Mouse (Mus musculus) splenic B cell, adult 2 months (primary cell): ENCODE measurements around the gene Ddx49.

Experiments used
- DNase-seq: peaks from one replicate; pipeline ENCODE4 v3.0.0-alpha.2; 2011; ENCODE audit warnings: low read depth, low spot score
- H3K27me3 ChIP-seq: 2 replicates; pipeline ENCODE4 v1.6.1; 2012; ENCODE audit warnings: mild to moderate bottlenecking, low read length, moderate library complexity, mixed read lengths; ENCODE audit not compliant: control insufficient read depth, poor library complexity, insufficient read depth, severe bottlenecking
- H3K36me3 ChIP-seq: 2 replicates; pipeline ENCODE4 v1.6.1; 2012; ENCODE audit warnings: mild to moderate bottlenecking, low read length, moderate library complexity, mixed read lengths; ENCODE audit not compliant: control insufficient read depth, poor library complexity, insufficient read depth, severe bottlenecking

Gene Ddx49

GRCm38 (mm10) chr8:70302358-70302890 lies at the start of gene Ddx49, which contains the start of gene Cope:
Ddx49 (minus strand) TSS chr8:70302489.
Cope (plus strand) TSS chr8:70302518.
- peak; percentile 93 for DNase-seq
- peaks cover 2% of the 10 kb centered on the region; the same call in 1 of the 2 replicates for H3K36me3 ChIP-seq
- no peaks in the 10 kb centered on the region for H3K27me3 ChIP-seq

GRCm38 (mm10) chr8:70352000-70352384 lies 49.7 kb upstream of the Ddx49 start:
- no peaks in the 10 kb centered on the region for H3K27me3 ChIP-seq
- H3K36me3 ChIP-seq: no peaks in the 10 kb centered on the region; the same call in 1 of the 2 replicates
- no peak for DNase-seq

GRCm38 (mm10) chr8:70351035-70351999 lies 49.0 kb upstream of the Ddx49 start:
- Histone ChIP-seq H3K36me3 (no peaks in the 10 kb centered on the region; the same call in 1 of the 2 replicates), H3K27me3 (no peaks in the 10 kb centered on the region)
- no peak for DNase-seq

- DNase-seq: no peak
- H3K27me3 ChIP-seq: no peaks in the 10 kb centered on the region
- no peaks in the 10 kb centered on the region; the same call in 1 of the 2 replicates for H3K36me3 ChIP-seq
Measured at GRCm38 (mm10) chr8:70347860-70348420, 45.7 kb upstream of the Ddx49 start.

DNA sequence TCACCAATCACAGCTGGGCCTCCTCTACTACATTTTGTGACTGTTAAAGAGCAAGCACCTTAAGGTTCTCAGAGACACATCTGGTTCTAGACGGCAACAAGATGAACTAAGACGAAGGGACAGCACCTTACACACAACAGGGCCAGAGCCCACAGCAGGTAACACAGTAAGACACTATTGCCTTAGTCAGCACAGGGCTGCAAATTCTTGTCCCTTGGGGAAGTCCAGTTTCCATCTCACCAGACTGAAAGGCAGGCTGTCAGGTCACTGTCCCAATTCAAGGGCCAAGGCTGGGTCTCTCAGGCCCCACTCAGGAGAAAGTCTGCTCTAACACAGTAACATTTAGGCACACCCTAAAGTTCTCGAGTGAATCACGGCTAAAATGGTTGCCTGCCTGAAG lies 45.2 kb upstream of the Ddx49 start:
- DNase-seq: no peak
- Histone ChIP-seq H3K36me3 (peaks cover 2% of the 10 kb centered on the region; the same call in 1 of the 2 replicates), H3K27me3 (no peaks in the 10 kb centered on the region)

- Histone ChIP-seq H3K27me3 (no peaks in the 10 kb centered on the region), H3K36me3 (peaks cover 6% of the 10 kb centered on the region)
- DNase-seq: no peak
Measured at GRCm38 (mm10) chr8:70344279-70344678, 42.0 kb upstream of the Ddx49 start.

- Histone ChIP-seq H3K27me3 (no peaks in the 10 kb centered on the region), H3K36me3 (peaks cover 6% of the 10 kb centered on the region)
- peak; percentile 51 for DNase-seq
Measured at GRCm38 (mm10) chr8:70343696-70344095, 41.4 kb upstream of the Ddx49 start.

DNA sequence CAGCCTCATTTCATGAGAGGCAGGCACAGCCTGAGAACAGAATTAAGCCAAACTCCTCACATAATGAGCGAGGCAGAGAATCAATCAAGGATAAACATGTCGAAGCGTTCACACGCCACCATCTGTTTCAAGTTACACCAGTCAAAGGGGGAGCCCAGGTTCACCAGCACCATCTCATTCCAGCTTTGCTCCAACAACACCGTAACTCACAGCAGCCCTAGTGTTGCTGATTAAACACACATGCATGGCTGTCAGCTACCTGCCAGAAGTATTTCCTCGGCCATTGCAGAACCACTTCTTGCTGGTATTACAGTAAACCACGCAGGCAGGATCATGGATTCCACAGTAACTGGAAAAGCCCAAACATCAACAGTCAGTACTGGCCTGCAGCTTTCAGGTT lies 40.8 kb upstream of the Ddx49 start:
- H3K27me3 ChIP-seq: no peaks in the 10 kb centered on the region
- DNase-seq: no peak
- H3K36me3 ChIP-seq: peaks cover 6% of the 10 kb centered on the region

GRCm38 (mm10) chr8:70342007-70342406 lies 39.7 kb upstream of the Ddx49 start:
- Histone ChIP-seq H3K36me3 (peaks cover 8% of the 10 kb centered on the region), H3K27me3 (no peaks in the 10 kb centered on the region)
- no peak for DNase-seq

- no peaks in the 10 kb centered on the region for H3K27me3 ChIP-seq
- peaks cover 12% of the 10 kb centered on the region for H3K36me3 ChIP-seq
- no peak for DNase-seq
Measured at GRCm38 (mm10) chr8:70340659-70341058, 38.4 kb upstream of the Ddx49 start.

GRCm38 (mm10) chr8:70338931-70339330 lies 36.6 kb upstream of the Ddx49 start:
- DNase-seq: no peak
- Histone ChIP-seq H3K27me3 (no peaks in the 10 kb centered on the region), H3K36me3 (peaks cover 16% of the 10 kb centered on the region)

- Histone ChIP-seq H3K27me3 (no peaks in the 10 kb centered on the region), H3K36me3 (peaks cover 28% of the 10 kb centered on the region)
- no peak for DNase-seq
Measured at GRCm38 (mm10) chr8:70332878-70333202, 30.6 kb upstream of the Ddx49 start.

DNA sequence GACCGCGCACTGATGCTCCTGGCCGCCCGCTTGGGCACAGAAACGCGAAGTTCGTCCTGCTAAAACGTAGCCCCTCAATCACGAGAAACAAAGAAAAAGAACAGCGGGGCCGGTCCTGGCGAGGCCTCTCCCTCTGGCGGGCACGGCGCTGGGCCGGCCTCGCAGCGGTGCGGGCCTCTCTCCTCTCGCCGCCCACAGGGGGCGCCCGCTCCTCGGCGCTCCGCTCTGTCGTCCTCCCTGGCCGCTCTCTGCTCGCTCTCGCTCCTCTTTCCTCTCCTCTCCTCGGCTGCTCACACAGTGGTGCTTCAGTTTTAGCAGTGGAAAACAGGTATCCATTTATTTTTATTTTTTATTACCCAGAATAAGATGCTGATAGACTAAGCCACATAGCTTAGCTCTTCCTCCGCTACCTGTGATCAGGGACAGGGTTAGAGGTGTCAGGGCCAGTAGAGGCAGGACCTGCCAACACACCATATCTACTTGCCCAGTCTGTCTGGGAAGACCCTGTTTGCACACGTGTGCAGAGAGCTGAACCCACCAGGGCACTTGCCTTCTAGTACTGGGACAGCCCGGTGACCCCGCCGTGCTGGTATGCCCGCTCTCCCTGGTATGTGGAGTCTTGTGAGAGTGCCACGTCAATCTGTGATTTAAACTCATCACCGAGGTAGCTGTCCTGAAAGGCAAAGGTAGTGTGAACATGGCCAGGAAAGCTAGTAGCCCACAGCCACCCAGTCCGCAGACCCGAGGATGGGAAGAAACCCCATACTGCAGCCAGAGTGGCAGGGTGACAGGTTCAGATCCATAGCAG lies 30.0 kb upstream of the Ddx49 start:
- peak; percentile 22 for DNase-seq
- H3K36me3 ChIP-seq: peaks cover 26% of the 10 kb centered on the region
- H3K27me3 ChIP-seq: no peaks in the 10 kb centered on the region

GRCm38 (mm10) chr8:70331526-70331925 lies 29.2 kb upstream of the Ddx49 start:
- DNase-seq: no peak
- H3K36me3 ChIP-seq: peaks cover 24% of the 10 kb centered on the region
- H3K27me3 ChIP-seq: no peaks in the 10 kb centered on the region
